Mouse (Mus musculus) hindbrain, embryonic 11.5 days (tissue): ENCODE data around the gene Trim11. TPM values are rescaled to one million over a fixed set of nuclear protein-coding genes. Genes with fewer than 3 reads are reported as not detected.

Experiments used
- ATAC-seq: fragments of 200-750 bp; cut with Nextera tagmentation; 2 replicates; pipeline ENCODE4 v1.8.0; 2017; ENCODE audit warnings: mild to moderate bottlenecking, moderate TSS enrichment, moderate library complexity; ENCODE audit not compliant: low FRiP score
- DNase-seq: peaks from one replicate; pipeline ENCODE4 v3.0.0-alpha.2; 2015; ENCODE audit warnings: low spot score
- H3K27ac ChIP-seq: fragments of 300-500 bp; sonication (generic); 2 replicates; pipeline ENCODE4 v1.5.1; 2014; ENCODE audit warnings: mild to moderate bottlenecking, low read depth, low read length
- H3K27me3 ChIP-seq: fragments of 300-500 bp; sonication (generic); 2 replicates; pipeline ENCODE4 v1.6.1; 2014; ENCODE audit warnings: mild to moderate bottlenecking, low read length, moderate library complexity, mixed read lengths; ENCODE audit not compliant: control insufficient read depth, insufficient read depth
- H3K36me3 ChIP-seq: fragments of 300-500 bp; sonication (generic); 2 replicates; pipeline ENCODE4 v1.6.1; 2014; ENCODE audit warnings: mild to moderate bottlenecking, low read length, moderate library complexity, mixed read lengths; ENCODE audit not compliant: control insufficient read depth, insufficient read depth
- H3K4me1 ChIP-seq: fragments of 300-500 bp; sonication (generic); replicated peaks from 2 replicates; pipeline ENCODE4 v1.6.1; 2014; ENCODE audit warnings: low read length, mixed read lengths; ENCODE audit not compliant: control insufficient read depth, insufficient read depth
- H3K4me2 ChIP-seq: fragments of 300-500 bp; sonication (generic); replicated peaks from 2 replicates; pipeline ENCODE4 v1.6.1; 2014; ENCODE audit warnings: mild to moderate bottlenecking, low read depth, low read length
- H3K4me3 ChIP-seq: fragments of 300-500 bp; sonication (generic); 2 replicates; pipeline ENCODE4 v1.5.1; 2014; ENCODE audit warnings: low read depth, low read length
- H3K9ac ChIP-seq: fragments of 300-500 bp; sonication (generic); 2 replicates; pipeline ENCODE4 v1.6.1; 2014; ENCODE audit warnings: low read depth, low read length
- H3K9me3 ChIP-seq: fragments of 300-500 bp; sonication (generic); 2 replicates; pipeline ENCODE4 v1.6.1; 2016; ENCODE audit warnings: low read length; ENCODE audit not compliant: control insufficient read depth
- WGBS: fragments of 180-500 bp; shearing (Covaris S2); extraction: QIAGEN DNeasy Blood & Tissue Kit; methylation state at CpG from one replicate; pipeline ENCODE4 v1.1.7; 2014; 5-methylcytosine and 5-hydroxymethylcytosine counted together
- polyA plus RNA-seq: library from polyadenylated mRNA; unstranded; fragments of >200 nt; fragmentation: Nextera tagmentation; extraction: Ambion mirVana; gene quantifications from 2 replicates; pipeline ENCODE4 v1.2.1, GENCODE M21; 2014

Trim11 gene
- polyA plus RNA-seq, 1 experiment from 2014 or later: 18.2 TPM

DNA sequence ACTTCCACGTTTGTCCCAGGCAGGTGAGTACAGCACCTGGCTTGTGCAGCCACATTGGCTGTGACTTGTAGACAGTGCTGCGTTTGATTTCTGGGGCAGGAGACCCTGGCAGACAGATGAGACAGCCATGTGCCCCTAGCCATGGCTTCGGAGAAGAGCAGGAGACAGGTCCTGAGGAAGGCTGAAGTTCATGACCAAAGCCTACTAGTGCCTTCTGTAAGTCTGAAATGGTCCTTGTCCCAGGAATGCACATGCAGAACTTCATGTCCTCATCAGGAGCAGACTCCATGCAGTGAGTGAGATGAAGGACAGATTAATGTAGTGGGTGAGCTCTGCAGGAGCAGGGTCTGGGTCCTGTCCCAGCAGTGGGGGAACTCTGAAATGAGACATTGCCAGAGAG is 14.0 kb downstream of the Trim11 start:
- DNase-seq: no peak

DNA sequence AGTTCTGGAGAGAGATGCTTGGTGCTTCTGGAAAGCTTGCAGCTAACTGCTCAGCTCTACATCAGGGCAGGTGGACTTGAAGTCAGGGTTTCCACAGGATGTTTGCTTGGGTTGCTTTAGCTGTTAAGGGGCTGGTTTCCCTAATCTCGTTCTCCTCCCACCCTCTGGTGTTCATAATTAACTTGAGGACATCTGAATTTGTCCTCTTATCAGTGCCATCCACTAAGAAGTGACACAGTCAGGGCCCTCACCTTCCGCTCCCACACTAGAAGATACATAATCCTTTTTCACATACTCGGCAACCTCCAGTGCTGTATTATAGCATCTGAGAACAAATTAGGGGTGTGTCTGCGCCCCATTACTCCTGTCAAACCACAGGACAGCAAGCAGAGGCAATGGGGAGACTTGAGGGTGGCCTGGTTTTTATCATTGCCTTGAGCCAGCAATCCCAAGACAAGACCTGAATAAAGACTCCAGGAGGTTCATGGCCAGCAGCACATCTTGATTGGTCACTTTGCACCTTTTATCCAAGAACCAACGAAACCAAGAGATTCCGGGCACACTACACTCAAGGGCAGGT is 15.3 kb downstream of the Trim11 start:
- H3K9me3 ChIP-seq: no peaks in the 10 kb centered on the region
- no peak overlapping the region for H3K4me2 ChIP-seq
- no peaks in the 10 kb centered on the region for H3K4me1 ChIP-seq
- 0 out of 2 replicates have a peak, but pooled peaks cover 2% of the 10 kb centered on the region for H3K36me3 ChIP-seq
- WGBS: 87% methylated on average over 6 of the region's 6 CpGs
- H3K27me3 ChIP-seq: peaks cover 8% of the 10 kb centered on the region; the same call in 1 of the 2 replicates
- H3K9ac ChIP-seq: no peak overlapping the region
- ATAC-seq (no peak), DNase-seq (no peak)
- H3K4me3 ChIP-seq: no peak overlapping the region
- no peak overlapping the region for H3K27ac ChIP-seq

More for the DNA sequence above, 14.0 kb downstream of the Trim11 start:
- no peaks in the 10 kb centered on the region for H3K9me3 ChIP-seq
- H3K4me1 ChIP-seq: no peaks in the 10 kb centered on the region
- 87% methylated on average over 3 of the region's 3 CpGs for WGBS
- H3K4me3 ChIP-seq: no peak overlapping the region
- 0 out of 2 replicates have a peak, but pooled peaks cover 2% of the 10 kb centered on the region for H3K36me3 ChIP-seq
- no peak for ATAC-seq
- no peak overlapping the region for H3K9ac ChIP-seq
- H3K4me2 ChIP-seq: no peak overlapping the region
- H3K27ac ChIP-seq: no peak overlapping the region
- peaks cover 8% of the 10 kb centered on the region; the same call in 1 of the 2 replicates for H3K27me3 ChIP-seq

DNA sequence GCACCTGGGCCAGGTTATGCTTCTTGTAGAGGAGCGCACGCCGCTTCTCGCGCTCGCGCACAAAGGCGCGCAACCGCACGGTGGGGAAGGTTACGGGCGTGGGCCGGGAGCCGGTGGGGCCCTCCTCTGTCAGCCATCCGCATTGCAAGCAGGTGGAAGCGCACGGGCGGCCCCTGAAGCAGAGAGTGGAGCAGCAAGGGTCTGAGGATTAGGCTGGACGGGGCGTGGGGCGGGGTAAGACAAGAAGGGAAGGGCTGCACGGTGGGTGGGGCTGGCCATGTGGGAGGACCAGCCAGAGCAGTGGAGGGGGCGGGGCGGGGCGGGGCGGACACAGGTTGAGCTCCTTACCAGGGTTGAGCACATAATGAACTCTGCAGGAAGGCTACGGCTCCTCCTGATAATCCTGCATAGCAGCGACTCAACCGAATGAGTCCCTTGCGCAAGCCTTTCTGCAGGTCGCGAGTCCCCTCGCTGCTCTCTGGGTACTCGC is 16.5 kb downstream of the Trim11 start:
- Histone ChIP-seq H3K4me3 (peak overlapping the region; percentile 26), H3K36me3 (0 out of 2 replicates have a peak, but pooled peaks cover 2% of the 10 kb centered on the region), H3K27me3 (peaks cover 8% of the 10 kb centered on the region; the same call in 1 of the 2 replicates), H3K4me1 (no peaks in the 10 kb centered on the region), H3K9me3 (no peaks in the 10 kb centered on the region), H3K4me2 (peak overlapping the region; percentile 52), H3K9ac (no peak overlapping the region), H3K27ac (no peak overlapping the region)
- ATAC-seq: peak; percentile 51
- peak; percentile 45 for DNase-seq
- WGBS: 2% methylated on average over 32 of the region's 35 CpGs

DNA sequence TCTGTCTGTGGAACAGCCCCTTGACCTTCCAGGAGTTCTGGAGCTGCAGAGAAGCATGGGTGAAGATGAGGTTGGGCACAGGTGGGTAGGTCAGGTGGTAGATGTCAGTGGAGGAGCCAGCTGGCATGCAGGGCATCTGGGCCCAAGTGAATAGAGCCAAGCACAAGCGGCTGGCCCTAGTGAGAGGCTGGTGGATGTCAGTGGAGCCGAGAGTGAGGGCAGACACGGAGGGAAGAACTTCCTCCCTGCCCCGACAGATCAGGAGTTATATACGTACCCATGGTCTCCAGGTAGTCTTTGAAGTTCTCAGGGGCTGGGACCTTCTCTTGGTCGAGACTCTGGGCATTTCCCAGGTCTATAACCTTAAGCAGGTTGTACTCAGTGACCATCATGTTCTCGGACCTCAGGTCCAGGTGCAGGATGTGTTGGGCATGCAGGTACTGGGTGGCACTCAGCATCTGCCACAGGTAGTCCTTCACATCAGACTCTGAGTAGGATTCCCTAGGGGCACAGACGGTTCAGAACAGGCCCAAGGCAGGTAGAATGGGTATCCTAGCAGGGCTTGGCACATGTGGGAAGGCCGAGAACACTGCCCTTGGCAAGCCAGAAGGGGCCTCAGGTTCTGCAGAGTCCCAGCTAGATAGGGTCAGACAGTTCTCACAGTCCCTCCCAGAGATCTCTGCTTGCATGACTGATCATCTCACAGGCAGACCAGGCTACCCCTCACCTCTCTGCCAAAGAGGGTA is 17.3 kb downstream of the Trim11 start:
- Histone ChIP-seq H3K9me3 (no peaks in the 10 kb centered on the region), H3K4me1 (no peaks in the 10 kb centered on the region), H3K4me2 (no peak overlapping the region), H3K27me3 (peaks cover 8% of the 10 kb centered on the region; the same call in 1 of the 2 replicates), H3K4me3 (no peak overlapping the region), H3K27ac (no peak overlapping the region), H3K9ac (no peak overlapping the region), H3K36me3 (no peaks in the 10 kb centered on the region)
- WGBS: 82% methylated on average over 9 of the region's 9 CpGs
- ATAC-seq: no peak
- no peak for DNase-seq

DNA sequence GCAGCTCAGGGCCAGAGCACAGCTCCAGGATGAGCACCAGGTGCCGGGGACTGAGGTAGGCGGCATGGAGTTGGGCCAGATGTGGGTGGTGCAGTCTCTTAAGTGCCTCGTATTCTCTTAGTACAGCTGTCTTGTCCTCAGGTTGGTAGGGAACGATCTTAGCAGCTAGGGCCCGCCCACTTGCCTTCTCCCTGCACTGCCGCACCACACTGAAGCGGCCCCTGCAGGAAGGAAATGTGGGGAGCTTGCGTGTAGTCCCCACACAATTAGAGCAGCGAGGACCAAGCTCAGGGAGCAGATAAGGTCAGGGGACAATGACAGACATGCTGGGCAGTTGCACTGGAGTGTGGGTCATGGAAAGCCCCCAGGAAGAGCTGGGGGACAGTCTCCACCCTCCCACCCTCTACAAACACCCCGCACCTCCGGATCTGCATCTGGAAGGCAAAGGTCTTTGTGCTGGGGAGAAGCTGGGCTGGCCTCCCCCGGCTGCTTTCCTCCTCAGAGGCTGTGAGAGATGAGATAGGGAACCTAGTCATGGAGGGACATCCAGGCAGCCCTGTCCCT is 18.0 kb downstream of the Trim11 start:
- no peaks in the 10 kb centered on the region for H3K9me3 ChIP-seq
- H3K27ac ChIP-seq: no peak overlapping the region
- H3K4me1 ChIP-seq: no peaks in the 10 kb centered on the region
- no peak for ATAC-seq
- 50% methylated on average over 12 of the region's 12 CpGs for WGBS
- DNase-seq: no peak
- H3K9ac ChIP-seq: no peak overlapping the region
- peaks cover 8% of the 10 kb centered on the region; the same call in 1 of the 2 replicates for H3K27me3 ChIP-seq
- no peak overlapping the region for H3K4me3 ChIP-seq
- H3K4me2 ChIP-seq: no peak overlapping the region
- no peaks in the 10 kb centered on the region for H3K36me3 ChIP-seq

DNA sequence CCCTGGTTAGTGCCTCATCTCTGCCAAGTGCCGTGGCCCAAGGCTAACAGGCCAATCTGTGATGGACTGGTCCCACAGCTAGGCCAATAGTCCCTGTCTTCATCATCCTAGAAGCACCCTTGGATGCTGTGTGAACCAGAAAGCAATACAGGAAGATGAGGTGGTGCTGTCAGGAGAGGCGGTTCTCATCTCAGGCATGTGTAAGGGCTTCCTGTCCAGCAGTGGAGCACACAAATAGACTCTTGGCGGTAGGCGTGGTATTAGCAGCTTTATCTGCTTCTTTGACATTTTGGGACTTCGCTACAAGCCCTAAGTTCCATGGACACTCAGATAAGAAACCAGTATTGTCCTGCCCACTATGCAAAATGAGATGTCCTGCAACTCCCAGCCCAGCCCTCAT is 19.6 kb downstream of the Trim11 start:
- ATAC-seq (no peak), DNase-seq (no peak)
- no peaks in the 10 kb centered on the region for H3K9me3 ChIP-seq
- WGBS: 86% methylated on average over 5 of the region's 5 CpGs
- H3K9ac ChIP-seq: no peak overlapping the region
- H3K4me3 ChIP-seq: no peak overlapping the region
- peaks cover 8% of the 10 kb centered on the region; the same call in 1 of the 2 replicates for H3K27me3 ChIP-seq
- H3K27ac ChIP-seq: no peak overlapping the region
- no peaks in the 10 kb centered on the region for H3K4me1 ChIP-seq
- H3K36me3 ChIP-seq: no peaks in the 10 kb centered on the region
- no peak overlapping the region for H3K4me2 ChIP-seq

DNA sequence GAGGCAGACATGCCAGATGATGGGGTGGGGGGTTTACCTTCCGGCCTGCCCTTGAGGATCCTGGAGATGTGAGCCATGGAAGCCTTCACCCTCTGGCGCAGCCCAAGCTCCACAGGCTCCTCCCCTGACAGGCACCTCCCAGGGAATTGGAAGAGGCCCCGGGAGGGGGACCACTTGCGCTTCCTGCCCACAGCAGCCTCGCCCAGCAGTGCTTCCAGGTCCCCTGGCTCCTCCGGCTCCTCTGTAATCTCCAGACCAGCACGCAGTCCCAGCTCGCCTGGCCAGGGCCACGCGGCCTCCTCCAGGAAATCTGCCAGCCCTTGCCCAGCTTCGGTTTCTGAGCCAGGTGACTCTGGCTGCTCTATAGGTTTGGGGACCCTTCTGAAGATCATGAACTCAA is 21.3 kb downstream of the Trim11 start:
- WGBS: 69% methylated on average over 11 of the region's 11 CpGs
- Histone ChIP-seq H3K27me3 (0 out of 2 replicates have a peak, but pooled peaks cover 6% of the 10 kb centered on the region), H3K9ac (no peak overlapping the region), H3K4me1 (no peaks in the 10 kb centered on the region), H3K4me2 (no peak overlapping the region), H3K9me3 (no peaks in the 10 kb centered on the region), H3K27ac (no peak overlapping the region), H3K4me3 (no peak overlapping the region), H3K36me3 (no peaks in the 10 kb centered on the region)
- DNase-seq (no peak), ATAC-seq (no peak)

DNA sequence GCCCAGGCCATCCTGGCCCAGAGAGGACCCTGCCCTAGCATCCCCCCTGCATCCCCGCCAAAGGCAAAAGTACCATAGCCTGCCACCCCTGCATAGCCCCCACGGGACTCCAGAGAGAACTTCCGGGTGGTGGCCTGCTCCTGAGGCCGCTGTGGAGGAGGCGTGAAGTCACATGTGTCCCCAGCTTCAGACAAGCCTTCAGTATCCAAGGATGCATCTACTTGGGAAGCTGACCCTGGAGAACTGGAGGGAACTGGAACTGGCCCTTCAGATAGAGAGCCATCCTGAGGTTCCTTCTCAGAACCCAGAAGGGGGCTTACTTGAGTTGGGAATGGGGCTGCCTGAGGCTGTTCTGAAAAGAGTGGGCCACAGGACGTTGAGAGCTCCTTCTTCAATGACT is 21.9 kb downstream of the Trim11 start:
- ATAC-seq: no peak
- no peak overlapping the region for H3K4me2 ChIP-seq
- no peaks in the 10 kb centered on the region for H3K36me3 ChIP-seq
- H3K9me3 ChIP-seq: no peaks in the 10 kb centered on the region
- WGBS: 82% methylated on average over 6 of the region's 6 CpGs
- H3K27ac ChIP-seq: no peak overlapping the region
- H3K4me3 ChIP-seq: no peak overlapping the region
- H3K4me1 ChIP-seq: no peaks in the 10 kb centered on the region
- H3K27me3 ChIP-seq: 0 out of 2 replicates have a peak, but pooled peaks cover 2% of the 10 kb centered on the region
- DNase-seq: no peak
- no peak overlapping the region for H3K9ac ChIP-seq
